Mouse (Mus musculus) brain, adult 10 weeks (tissue): ENCODE measurements around the gene Mrpl40. TPM values are rescaled to one million over a fixed set of nuclear protein-coding genes. Genes with fewer than 3 reads are reported as not detected.

ENCODE experiments used
- polyA plus RNA-seq: library from polyadenylated mRNA; stranded (reverse); fragments of 350-450 nt; fragmentation: Illumina TruSeq; extraction: RNeasy Lipid Tissue Mini Kit (QIAGEN cat#74804); gene quantifications from one replicate; pipeline ENCODE4 v1.2.3, GENCODE M21; 2015; ENCODE audit warnings: low read depth, low replicate concordance

Gene Mrpl40
- polyA plus RNA-seq, result 79.8 TPM

GRCm38 (mm10) chr16:18876442-18877308 is at the start of gene Mrpl40, which contains the start of gene Hira:
TSS of gene Mrpl40 (minus strand) at chr16:18876862.
TSS of gene Hira (plus strand) at chr16:18877037.

GRCm38 (mm10) chr16:18836468-18837208 is 40.0 kb downstream of the Mrpl40 start, which contains the start of the genes 2510002D24Rik and Gm28539:
TSS of gene 2510002D24Rik (plus strand) at chr16:18836578.
TSS of gene Gm28539 (plus strand) at chr16:18836584.

Other genes with a start within 250 kb of the Mrpl40 start
- 889 TPM for gene Sept5, start 246.9 kb downstream of the Mrpl40 start, polyA plus RNA-seq
- 70.2 TPM for gene Cldn5, start 100.0 kb downstream of the Mrpl40 start, polyA plus RNA-seq
- 117 TPM for gene Ufd1, start 65.1 kb downstream of the Mrpl40 start, polyA plus RNA-seq
- gene Cdc45, start 64.9 kb downstream of the Mrpl40 start, polyA plus RNA-seq, result 3.0 TPM
- 38.8 TPM for gene 2510002D24Rik, start 40.3 kb downstream of the Mrpl40 start, polyA plus RNA-seq
- not detected for gene Gm28539, start 40.3 kb downstream of the Mrpl40 start, polyA plus RNA-seq
- gene Hira, start 175 bp upstream of the Mrpl40 start, polyA plus RNA-seq, result 66.6 TPM